Mouse (Mus musculus) heart, embryonic 16.5 days (tissue): ENCODE results near the gene Emc6. TPM values are rescaled to one million over a fixed set of nuclear protein-coding genes. Genes with fewer than 3 reads are reported as not detected.

Source experiments
- ATAC-seq: fragments of 200-750 bp; cut with Nextera tagmentation; replicated peaks from 2 replicates; pipeline ENCODE4 v1.8.0; 2017; ENCODE audit warnings: moderate number of reproducible peaks; ENCODE audit not compliant: insufficient read depth, low FRiP score; ENCODE audit errors: extremely low read depth
- H3K27ac ChIP-seq: fragments of 300-500 bp; sonication (generic); 2 replicates; pipeline ENCODE4 v1.5.1; 2014; ENCODE audit warnings: mild to moderate bottlenecking, low read length, control low read depth, moderate library complexity
- H3K27me3 ChIP-seq: fragments of 300-500 bp; sonication (generic); 2 replicates; pipeline ENCODE4 v1.6.1; 2014; ENCODE audit warnings: low read length, mixed read lengths; ENCODE audit not compliant: control insufficient read depth, insufficient read depth
- H3K36me3 ChIP-seq: fragments of 300-500 bp; sonication (generic); 2 replicates; pipeline ENCODE4 v1.6.1; 2014; ENCODE audit not compliant: control insufficient read depth, insufficient read depth
- H3K4me1 ChIP-seq: fragments of 300-500 bp; sonication (generic); 2 replicates; pipeline ENCODE4 v1.6.1; 2014; ENCODE audit warnings: low read length, mixed read lengths; ENCODE audit not compliant: control insufficient read depth, insufficient read depth
- H3K4me2 ChIP-seq: fragments of 300-500 bp; sonication (generic); 2 replicates; pipeline ENCODE4 v1.6.1; 2014; ENCODE audit warnings: low read depth, mild to moderate bottlenecking, control low read depth, low read length
- H3K4me3 ChIP-seq: fragments of 300-500 bp; sonication (generic); 2 replicates; pipeline ENCODE4 v1.5.1; 2014; ENCODE audit warnings: mild to moderate bottlenecking, control low read depth, low read length
- H3K9ac ChIP-seq: fragments of 300-500 bp; sonication (generic); 2 replicates; pipeline ENCODE4 v1.6.1; 2014; ENCODE audit warnings: low read length, control low read depth
- H3K9me3 ChIP-seq: fragments of 300-500 bp; sonication (generic); replicated peaks from 2 replicates; pipeline ENCODE4 v1.6.1; 2016; ENCODE audit warnings: low read length; ENCODE audit not compliant: control insufficient read depth
- WGBS: fragments of 180-500 bp; shearing (Covaris S2); extraction: QIAGEN DNeasy Blood & Tissue Kit; methylation state at CpG from one replicate; pipeline ENCODE4 v1.1.7; 2014; 5-methylcytosine and 5-hydroxymethylcytosine counted together
- polyA plus RNA-seq: library from polyadenylated mRNA; unstranded; fragments of >200 nt; fragmentation: Nextera tagmentation; extraction: Ambion mirVana; gene quantifications from 2 replicates; pipeline ENCODE4 v1.2.1, GENCODE M21; 2015

The Emc6 gene
- polyA plus RNA-seq, 1 experiment from 2014 or later = 113 TPM

GRCm38 (mm10) chr11:73168071-73168470 is 8.8 kb downstream of the Emc6 start:
- 82% methylated on average over 8 of the region's 8 CpGs for WGBS
- Histone ChIP-seq H3K4me2 (no peak overlapping the region), H3K27me3 (no peaks in the 10 kb centered on the region), H3K27ac (no peak overlapping the region), H3K4me1 (peaks cover 11% of the 10 kb centered on the region), H3K9ac (no peak overlapping the region), H3K9me3 (no peaks in the 10 kb centered on the region), H3K4me3 (no peak overlapping the region), H3K36me3 (no peaks in the 10 kb centered on the region)
- no peak for ATAC-seq

DNA sequence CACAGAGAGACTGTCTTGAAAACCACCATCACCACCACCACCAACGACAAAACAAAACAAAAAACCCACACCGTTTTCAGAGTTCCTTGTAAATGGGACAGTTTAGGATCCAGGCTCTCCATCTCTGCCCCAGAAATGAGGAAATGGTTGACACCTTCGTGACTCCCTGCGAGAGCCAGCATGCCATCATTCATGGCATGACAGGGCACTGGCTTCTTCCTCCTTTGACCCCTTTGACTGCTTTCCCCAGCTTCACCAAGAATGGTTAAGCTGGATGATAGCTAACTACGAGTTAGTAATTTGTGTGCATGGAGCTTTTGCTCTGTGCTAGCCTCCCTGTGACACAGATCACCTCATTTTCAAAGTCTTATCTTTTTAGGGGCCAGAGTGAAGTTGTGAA is 14.6 kb downstream of the Emc6 start:
- H3K9me3 ChIP-seq = no peaks in the 10 kb centered on the region
- peaks cover 14% of the 10 kb centered on the region for H3K27me3 ChIP-seq
- peaks cover 10% of the 10 kb centered on the region; the same call in 1 of the 2 replicates for H3K4me1 ChIP-seq
- no peak overlapping the region for H3K4me2 ChIP-seq
- 54% methylated on average over 5 of the region's 5 CpGs for WGBS
- no peak for ATAC-seq
- no peak overlapping the region for H3K9ac ChIP-seq
- H3K4me3 ChIP-seq = no peak overlapping the region
- no peaks in the 10 kb centered on the region for H3K36me3 ChIP-seq
- H3K27ac ChIP-seq = no peak overlapping the region

GRCm38 (mm10) chr11:73161616-73162015 is 15.2 kb downstream of the Emc6 start:
- Histone ChIP-seq H3K27ac (no peak overlapping the region), H3K27me3 (peaks cover 14% of the 10 kb centered on the region), H3K36me3 (no peaks in the 10 kb centered on the region), H3K4me1 (peaks cover 10% of the 10 kb centered on the region; the same call in 1 of the 2 replicates), H3K4me3 (no peak overlapping the region), H3K9me3 (no peaks in the 10 kb centered on the region), H3K4me2 (no peak overlapping the region), H3K9ac (no peak overlapping the region)
- no peak for ATAC-seq
- WGBS = 77% methylated on average over 4 of the region's 4 CpGs

GRCm38 (mm10) chr11:73160811-73161200 is 16.0 kb downstream of the Emc6 start:
- H3K27ac ChIP-seq = peak overlapping the region; percentile 63
- WGBS = 14% methylated on average over 6 of the region's 6 CpGs
- peaks cover 14% of the 10 kb centered on the region for H3K27me3 ChIP-seq
- H3K9ac ChIP-seq = peak overlapping the region; percentile 69
- H3K36me3 ChIP-seq = no peaks in the 10 kb centered on the region
- H3K4me1 ChIP-seq = peaks cover 10% of the 10 kb centered on the region; the same call in 1 of the 2 replicates
- peak overlapping the region; percentile 79 for H3K4me2 ChIP-seq
- peak overlapping the region; percentile 55 for H3K4me3 ChIP-seq
- H3K9me3 ChIP-seq = no peaks in the 10 kb centered on the region
- ATAC-seq = peak; percentile 87

GRCm38 (mm10) chr11:73159957-73160810 is 16.7 kb downstream of the Emc6 start, which contains the start of gene P2rx5:
TSS of gene P2rx5 (plus strand) at chr11:73160421.
- Histone ChIP-seq H3K4me3 (peak within 1 kb of the TSS; percentile 55), H3K27me3 (peaks cover 14% of the 10 kb centered on the region), H3K36me3 (no peaks in the 10 kb centered on the region), H3K9ac (peak within 1 kb of the TSS; percentile 69), H3K4me2 (peak within 1 kb of the TSS; percentile 79), H3K27ac (peak within 1 kb of the TSS; percentile 63), H3K9me3 (no peaks in the 10 kb centered on the region), H3K4me1 (peaks cover 10% of the 10 kb centered on the region; the same call in 1 of the 2 replicates)
- ATAC-seq = peak; percentile 84
- 2% methylated on average over 49 of the region's 49 CpGs for WGBS

DNA sequence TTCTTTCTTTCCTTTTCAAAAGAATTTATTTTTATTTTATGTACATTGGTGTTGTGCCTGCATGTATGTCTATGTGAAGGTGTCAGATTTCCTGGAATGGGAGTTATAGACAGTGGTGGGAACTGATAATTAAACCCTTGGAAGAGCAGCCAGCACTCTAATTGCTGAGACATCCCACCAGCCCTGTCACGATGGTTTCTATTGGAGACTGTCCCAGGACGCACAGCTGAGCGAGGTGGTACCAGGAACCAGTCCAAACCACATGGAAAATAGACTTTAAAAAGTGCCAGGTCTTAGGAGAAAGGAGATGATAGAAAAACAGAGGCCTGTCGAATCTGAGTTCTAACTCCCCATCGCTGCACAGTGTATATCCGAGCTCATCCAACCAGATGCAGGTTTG is 21.8 kb downstream of the Emc6 start:
- Histone ChIP-seq H3K27me3 (peaks cover 14% of the 10 kb centered on the region), H3K27ac (no peak overlapping the region), H3K36me3 (no peaks in the 10 kb centered on the region), H3K9me3 (no peaks in the 10 kb centered on the region), H3K4me2 (no peak overlapping the region), H3K4me3 (no peak overlapping the region), H3K4me1 (peaks cover 3% of the 10 kb centered on the region; the same call in 1 of the 2 replicates), H3K9ac (no peak overlapping the region)
- 64% methylated on average over 6 of the region's 6 CpGs for WGBS
- ATAC-seq = no peak

- H3K36me3 ChIP-seq = no peaks in the 10 kb centered on the region
- 76% methylated on average over 9 of the region's 9 CpGs for WGBS
- H3K9me3 ChIP-seq = no peaks in the 10 kb centered on the region
- no peak overlapping the region for H3K4me3 ChIP-seq
- no peak overlapping the region for H3K4me2 ChIP-seq
- no peak overlapping the region for H3K27ac ChIP-seq
- H3K4me1 ChIP-seq = no peaks in the 10 kb centered on the region
- ATAC-seq = no peak
- no peaks in the 10 kb centered on the region for H3K27me3 ChIP-seq
- no peak overlapping the region for H3K9ac ChIP-seq
Measured at GRCm38 (mm10) chr11:73148209-73148608, 28.6 kb downstream of the Emc6 start.

GRCm38 (mm10) chr11:73146975-73147365 is 29.9 kb downstream of the Emc6 start:
- H3K4me3 ChIP-seq = no peak overlapping the region
- H3K27ac ChIP-seq = no peak overlapping the region
- ATAC-seq = no peak
- WGBS = 48% methylated on average over 7 of the region's 7 CpGs
- no peak overlapping the region for H3K9ac ChIP-seq
- no peaks in the 10 kb centered on the region for H3K9me3 ChIP-seq
- no peaks in the 10 kb centered on the region for H3K27me3 ChIP-seq
- no peaks in the 10 kb centered on the region for H3K36me3 ChIP-seq
- H3K4me1 ChIP-seq = no peaks in the 10 kb centered on the region
- no peak overlapping the region for H3K4me2 ChIP-seq
